Mouse (Mus musculus) embryonic facial prominence, embryonic 12.5 days (tissue): Measurements from ENCODE around the gene Chrna9. TPM values are rescaled to one million over a fixed set of nuclear protein-coding genes. Genes with fewer than 3 reads are reported as not detected.
"Not testable (repeated sequence)": the region's sequence is repeated elsewhere in the genome, so short reads cannot be mapped to it uniquely, and the experiment has no call there.

Experiments
- ATAC-seq: fragments of 200-750 bp; cut with Nextera tagmentation; 2 replicates; pipeline ENCODE4 v1.8.0; 2017; ENCODE audit not compliant: insufficient number of reproducible peaks, insufficient read depth, low FRiP score, low TSS enrichment
- H3K27ac ChIP-seq: fragments of 300-500 bp; sonication (generic); 2 replicates; pipeline ENCODE4 v1.5.1; 2016; ENCODE audit warnings: mild to moderate bottlenecking
- H3K27me3 ChIP-seq: fragments of 300-500 bp; sonication (generic); 2 replicates; pipeline ENCODE4 v1.6.1; 2016; ENCODE audit warnings: mild to moderate bottlenecking, moderate library complexity
- H3K36me3 ChIP-seq: fragments of 300-500 bp; sonication (generic); 2 replicates; pipeline ENCODE4 v1.6.1; 2016; ENCODE audit warnings: mild to moderate bottlenecking
- H3K4me1 ChIP-seq: fragments of 300-500 bp; sonication (generic); 2 replicates; pipeline ENCODE4 v1.6.1; 2016
- H3K4me2 ChIP-seq: fragments of 300-500 bp; sonication (generic); replicated peaks from 2 replicates; pipeline ENCODE4 v1.6.1; 2016; ENCODE audit warnings: mild to moderate bottlenecking, moderate library complexity
- H3K4me3 ChIP-seq: fragments of 300-500 bp; sonication (generic); 2 replicates; pipeline ENCODE4 v1.5.1; 2016; ENCODE audit warnings: mild to moderate bottlenecking
- H3K9ac ChIP-seq: fragments of 300-500 bp; sonication (generic); 2 replicates; pipeline ENCODE4 v1.6.1; 2016; ENCODE audit warnings: mild to moderate bottlenecking, moderate library complexity
- H3K9me3 ChIP-seq: fragments of 300-500 bp; sonication (generic); 2 replicates; pipeline ENCODE4 v1.6.1; 2016; ENCODE audit warnings: mild to moderate bottlenecking, moderate library complexity
- WGBS: fragments of 180-500 bp; shearing (Covaris S2); methylation state at CpG from one replicate; pipeline ENCODE4 v1.1.7; 2016; 5-methylcytosine and 5-hydroxymethylcytosine counted together
- polyA plus RNA-seq: library from polyadenylated mRNA; unstranded; fragments of >200 nt; fragmentation: Nextera tagmentation; extraction: Ambion mirVana; gene quantifications from 2 replicates; pipeline ENCODE4 v1.2.1, GENCODE M21; 2016

The Chrna9 gene
- polyA plus RNA-seq, 1 experiment from 2014 or later = 1.1 TPM

DNA sequence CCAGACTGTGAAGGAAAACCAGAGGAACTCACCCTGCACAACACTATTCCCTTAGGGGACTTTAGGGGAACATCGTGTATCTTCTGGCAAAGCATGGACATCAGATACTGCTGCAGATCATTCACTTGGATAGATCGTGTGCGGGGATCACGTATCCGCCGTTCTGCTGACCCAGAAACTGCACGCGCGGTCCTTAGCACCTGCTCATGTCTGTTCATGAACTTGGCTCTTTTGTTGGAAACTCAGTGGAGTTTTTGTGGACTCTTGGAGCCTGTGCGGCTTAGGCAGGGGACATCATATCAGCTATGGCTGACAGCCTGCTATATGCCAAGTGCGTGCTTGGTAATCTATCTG, 25.9 kb downstream of the Chrna9 start:
- Histone ChIP-seq H3K36me3 (no peaks in the 10 kb centered on the region), H3K9ac (no peak overlapping the region), H3K27me3 (no peaks in the 10 kb centered on the region), H3K4me1 (no peaks in the 10 kb centered on the region; the same call in 1 of the 2 replicates), H3K4me3 (no peak overlapping the region), H3K9me3 (no peaks in the 10 kb centered on the region), H3K27ac (no peak overlapping the region), H3K4me2 (no peak overlapping the region)
- ATAC-seq = no peak
- 90% methylated on average over 11 of the region's 11 CpGs for WGBS

- H3K27ac ChIP-seq = no peak overlapping the region
- no peaks in the 10 kb centered on the region for H3K4me1 ChIP-seq
- no peak overlapping the region for H3K9ac ChIP-seq
- no peaks in the 10 kb centered on the region for H3K9me3 ChIP-seq
- H3K27me3 ChIP-seq = no peaks in the 10 kb centered on the region
- WGBS = 86% methylated on average over 5 of the region's 5 CpGs
- H3K36me3 ChIP-seq = no peaks in the 10 kb centered on the region
- ATAC-seq = no peak
- no peak overlapping the region for H3K4me3 ChIP-seq
- no peak overlapping the region for H3K4me2 ChIP-seq
Observed at GRCm38 (mm10) chr5:65963291-65963690, 28.6 kb downstream of the Chrna9 start.

- H3K36me3 ChIP-seq = no peaks in the 10 kb centered on the region
- WGBS = 21% methylated on average over 7 of the region's 7 CpGs
Observed at GRCm38 (mm10) chr5:65965771-65966279, 31.1 kb downstream of the Chrna9 start.

DNA sequence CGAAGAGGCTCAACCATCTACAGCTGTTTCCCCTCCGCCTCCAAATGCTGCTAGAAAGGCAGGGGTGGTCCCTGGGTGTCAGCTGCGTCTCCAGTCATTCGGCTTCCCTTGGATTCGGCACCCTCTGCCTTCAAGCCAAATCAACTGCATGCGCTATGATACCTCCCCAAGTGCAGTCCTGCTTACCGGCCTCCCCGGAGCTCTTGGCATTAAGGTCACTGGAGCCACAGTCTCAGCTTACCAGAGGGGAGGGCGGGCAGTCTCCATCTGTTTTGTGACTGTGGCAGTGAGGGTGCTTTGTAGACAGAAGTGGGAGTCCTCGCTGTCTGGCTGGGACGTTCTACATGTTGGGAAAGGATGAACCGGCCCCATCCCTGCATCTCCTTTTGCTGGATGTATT, 32.4 kb downstream of the Chrna9 start:
- Histone ChIP-seq H3K4me3 (no peak overlapping the region), H3K4me2 (no peak overlapping the region), H3K9me3 (no peaks in the 10 kb centered on the region), H3K36me3 (no peaks in the 10 kb centered on the region), H3K4me1 (no peaks in the 10 kb centered on the region), H3K27ac (no peak overlapping the region), H3K9ac (no peak overlapping the region), H3K27me3 (no peaks in the 10 kb centered on the region)
- ATAC-seq = no peak
- 58% methylated on average over 12 of the region's 12 CpGs for WGBS

More at GRCm38 (mm10) chr5:65965771-65966279, 31.1 kb downstream of the Chrna9 start:
- Histone ChIP-seq H3K4me3 (no peak overlapping the region), H3K4me1 (no peaks in the 10 kb centered on the region), H3K27ac (peak overlapping the region; percentile 24), H3K27me3 (no peaks in the 10 kb centered on the region), H3K9me3 (no peaks in the 10 kb centered on the region), H3K4me2 (no peak overlapping the region), H3K9ac (no peak overlapping the region)
- ATAC-seq = peak; percentile 30; the same call in 1 of the 2 replicates

- no peak for ATAC-seq
Observed at GRCm38 (mm10) chr5:65968004-65968403, 33.3 kb downstream of the Chrna9 start.

DNA sequence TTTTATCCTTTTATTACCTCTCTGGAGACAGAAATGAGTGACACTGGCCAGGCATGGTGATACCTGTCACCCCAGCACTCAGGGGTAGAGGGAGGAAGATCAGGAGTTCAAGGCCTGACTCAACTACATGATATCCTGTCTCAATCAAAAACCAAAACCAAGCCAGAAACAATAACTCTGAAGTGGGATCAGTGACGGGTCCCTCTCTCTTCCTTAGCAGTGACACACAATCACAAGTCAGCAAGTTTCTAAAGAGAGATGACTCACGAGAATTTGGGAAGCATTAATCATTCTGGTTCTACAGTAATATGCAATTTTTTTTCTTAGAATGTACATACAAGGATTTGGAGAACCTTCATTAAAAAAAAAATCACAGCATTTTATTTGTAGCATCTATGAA, 38.5 kb downstream of the Chrna9 start:
- Histone ChIP-seq H3K4me2 (no peak overlapping the region), H3K27me3 (no peaks in the 10 kb centered on the region), H3K9ac (no peak overlapping the region), H3K4me3 (no peak overlapping the region), H3K4me1 (no peaks in the 10 kb centered on the region), H3K36me3 (no peaks in the 10 kb centered on the region), H3K9me3 (no peaks in the 10 kb centered on the region), H3K27ac (no peak overlapping the region)
- 69% methylated on average over 2 of the region's 2 CpGs for WGBS
- no peak for ATAC-seq

More at GRCm38 (mm10) chr5:65968004-65968403, 33.3 kb downstream of the Chrna9 start:
- Histone ChIP-seq H3K4me3 (no peak overlapping the region), H3K9ac (no peak overlapping the region), H3K4me1 (no peaks in the 10 kb centered on the region), H3K27ac (no peak overlapping the region), H3K36me3 (no peaks in the 10 kb centered on the region), H3K4me2 (no peak overlapping the region), H3K9me3 (no peaks in the 10 kb centered on the region), H3K27me3 (no peaks in the 10 kb centered on the region)
- WGBS = 89% methylated on average over 3 of the region's 3 CpGs

GRCm38 (mm10) chr5:65975731-65976130, 41.0 kb downstream of the Chrna9 start:
- H3K27ac ChIP-seq = no peak overlapping the region
- no peak overlapping the region for H3K4me3 ChIP-seq
- no peaks in the 10 kb centered on the region for H3K9me3 ChIP-seq
- H3K4me2 ChIP-seq = no peak overlapping the region
- H3K27me3 ChIP-seq = no peaks in the 10 kb centered on the region
- no peaks in the 10 kb centered on the region for H3K4me1 ChIP-seq
- 90% methylated on average over 13 of the region's 13 CpGs for WGBS
- no peak for ATAC-seq
- no peaks in the 10 kb centered on the region for H3K36me3 ChIP-seq
- no peak overlapping the region for H3K9ac ChIP-seq

DNA sequence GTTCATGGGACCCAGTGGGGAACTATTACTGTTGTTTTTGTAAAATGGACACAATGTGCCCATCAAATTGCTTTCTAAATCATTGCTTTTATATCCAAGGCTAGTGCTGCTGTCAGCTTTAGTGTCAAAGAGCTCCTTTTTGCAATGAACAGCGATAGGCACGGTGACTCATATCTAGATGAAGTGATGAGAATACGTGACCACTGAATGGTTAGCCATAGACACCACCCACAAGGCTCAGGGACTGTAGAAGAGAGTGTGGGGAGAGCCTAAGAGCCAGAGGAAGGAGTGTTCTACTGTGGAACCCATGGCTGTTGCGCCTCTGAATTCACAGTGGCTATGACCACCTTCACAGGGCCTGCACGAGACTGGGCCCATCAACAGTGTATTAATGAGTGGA, 51.7 kb downstream of the Chrna9 start:
- no peaks in the 10 kb centered on the region for H3K4me1 ChIP-seq
- no peak overlapping the region for H3K27ac ChIP-seq
- H3K4me2 ChIP-seq = no peak overlapping the region
- no peaks in the 10 kb centered on the region for H3K9me3 ChIP-seq
- H3K4me3 ChIP-seq = no peak overlapping the region
- WGBS = 91% methylated on average over 5 of the region's 5 CpGs
- no peaks in the 10 kb centered on the region for H3K27me3 ChIP-seq
- H3K9ac ChIP-seq = no peak overlapping the region
- H3K36me3 ChIP-seq = no peaks in the 10 kb centered on the region
- ATAC-seq = no peak

DNA sequence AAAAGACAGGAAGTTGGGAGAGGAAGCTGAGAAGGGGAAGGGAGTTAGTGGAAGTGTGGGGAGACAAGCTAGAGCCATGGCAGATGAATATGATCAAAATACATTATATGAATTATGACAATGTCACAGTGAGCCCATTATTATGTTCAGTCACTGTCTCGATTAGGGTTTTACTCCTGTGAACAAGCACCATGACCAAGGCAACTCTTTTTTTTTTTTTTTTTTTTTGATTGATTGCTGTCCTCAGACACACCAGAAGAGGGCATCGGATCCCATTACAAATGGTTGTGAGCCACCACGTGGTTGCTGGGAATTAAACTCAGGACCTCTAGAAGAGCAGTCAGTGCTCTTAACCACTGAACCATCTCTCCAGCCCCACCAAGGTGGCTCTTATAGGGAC, 52.3 kb downstream of the Chrna9 start:
- not testable (repeated sequence) for ATAC-seq, H3K36me3 ChIP-seq, H3K4me1 ChIP-seq, H3K27ac ChIP-seq, H3K27me3 ChIP-seq, H3K9me3 ChIP-seq, H3K9ac ChIP-seq, H3K4me2 ChIP-seq, H3K4me3 ChIP-seq
- WGBS = 75% methylated on average over 3 of the region's 3 CpGs

DNA sequence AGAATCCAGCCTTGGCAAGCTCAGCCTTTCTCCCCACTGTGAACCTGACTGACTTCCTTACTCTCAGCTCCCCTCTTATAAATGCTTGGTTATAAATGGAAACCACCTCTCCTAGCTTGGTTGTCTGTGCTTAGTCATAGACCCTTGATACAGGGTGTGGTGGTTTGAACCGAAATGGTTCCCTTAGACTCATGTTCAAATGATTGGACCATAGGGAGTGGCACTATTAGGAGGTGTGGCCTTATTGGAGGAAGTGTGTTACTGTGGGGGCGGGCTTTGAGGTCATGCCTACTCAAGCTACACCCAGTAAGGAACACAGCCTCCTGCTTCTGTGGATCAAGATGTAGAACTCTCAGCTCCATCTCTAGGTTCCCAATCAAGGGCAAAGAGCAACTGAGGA, 56.5 kb downstream of the Chrna9 start:
- Histone ChIP-seq H3K9ac (no peak overlapping the region), H3K9me3 (no peaks in the 10 kb centered on the region), H3K27ac (no peak overlapping the region), H3K4me3 (no peak overlapping the region), H3K27me3 (no peaks in the 10 kb centered on the region), H3K36me3 (no peaks in the 10 kb centered on the region), H3K4me2 (no peak overlapping the region), H3K4me1 (no peaks in the 10 kb centered on the region)
- 83% methylated on average over 2 of the region's 2 CpGs for WGBS
- ATAC-seq = no peak

- H3K4me3 ChIP-seq = no peak overlapping the region
- no peak for ATAC-seq
- H3K36me3 ChIP-seq = no peaks in the 10 kb centered on the region
- H3K27ac ChIP-seq = no peak overlapping the region
- no peak overlapping the region for H3K4me2 ChIP-seq
- no peaks in the 10 kb centered on the region for H3K4me1 ChIP-seq
- no peaks in the 10 kb centered on the region for H3K9me3 ChIP-seq
- no peaks in the 10 kb centered on the region for H3K27me3 ChIP-seq
- no peak overlapping the region for H3K9ac ChIP-seq
- WGBS = 75% methylated on average over 6 of the region's 6 CpGs
Observed at GRCm38 (mm10) chr5:65994643-65995042, 59.9 kb downstream of the Chrna9 start.

DNA sequence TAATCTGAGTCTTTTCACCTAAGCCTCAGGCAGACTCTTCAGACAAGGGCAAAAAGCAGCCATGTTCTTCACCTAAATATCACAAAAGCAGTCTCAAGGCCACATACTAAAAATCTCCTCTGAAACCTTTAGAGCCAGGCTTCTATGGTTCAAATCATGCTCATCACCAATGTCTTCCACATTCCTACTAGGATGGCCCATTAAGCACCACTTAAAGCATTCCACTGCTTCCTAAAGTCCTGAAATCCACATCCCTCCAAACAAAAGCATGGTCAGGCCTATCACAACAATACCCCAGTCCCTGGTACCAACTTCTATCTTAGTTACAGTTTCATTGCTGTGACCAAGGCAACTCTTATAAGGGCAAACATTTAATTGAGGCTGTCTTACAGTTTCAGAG, 63.1 kb downstream of the Chrna9 start:
- no peaks in the 10 kb centered on the region for H3K9me3 ChIP-seq
- no peaks in the 10 kb centered on the region for H3K36me3 ChIP-seq
- no peaks in the 10 kb centered on the region for H3K27me3 ChIP-seq
- no peak overlapping the region for H3K27ac ChIP-seq
- no peak overlapping the region for H3K4me3 ChIP-seq
- no peak for ATAC-seq
- 0 out of 2 replicates have a peak, but pooled peaks cover 3% of the 10 kb centered on the region for H3K4me1 ChIP-seq
- no peak overlapping the region for H3K4me2 ChIP-seq
- no peak overlapping the region for H3K9ac ChIP-seq

DNA sequence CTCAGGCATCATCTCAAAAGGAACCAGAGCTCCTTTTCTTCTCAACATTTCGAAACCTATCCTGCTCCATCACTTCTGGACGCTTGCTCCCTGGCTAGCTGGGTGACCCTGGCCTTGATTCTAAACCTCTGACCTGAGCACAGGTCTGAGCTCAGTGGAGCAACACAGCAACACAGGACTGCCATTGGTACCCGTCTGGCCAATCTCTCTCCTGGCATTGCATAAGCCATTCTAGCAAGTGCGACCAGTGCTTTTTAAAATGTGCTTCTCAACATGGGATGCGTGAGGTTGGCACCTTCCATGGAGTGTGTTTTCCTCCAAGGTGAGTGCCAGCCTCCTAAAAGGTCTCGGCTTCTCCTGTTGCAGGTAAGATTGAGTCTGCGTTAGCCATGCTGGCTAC, 64.4 kb downstream of the Chrna9 start:
- Histone ChIP-seq H3K4me1 (0 out of 2 replicates have a peak, but pooled peaks cover 3% of the 10 kb centered on the region), H3K36me3 (no peaks in the 10 kb centered on the region), H3K27ac (no peak overlapping the region), H3K27me3 (no peaks in the 10 kb centered on the region), H3K9me3 (no peaks in the 10 kb centered on the region), H3K4me3 (no peak overlapping the region), H3K4me2 (no peak overlapping the region), H3K9ac (no peak overlapping the region)
- no peak for ATAC-seq
- WGBS = 87% methylated on average over 7 of the region's 7 CpGs
